Mouse (Mus musculus) lung, postnatal 0 days (tissue): Measurements from ENCODE around the gene Sh2d7. TPM values are rescaled to one million over a fixed set of nuclear protein-coding genes. Genes with fewer than 3 reads are reported as not detected.
A peak's percentile ranks its signal among the peaks of the same experiment; 100 is the strongest.

ENCODE experiments used
- ATAC-seq: fragments of 200-750 bp; cut with Nextera tagmentation; 2 replicates; pipeline ENCODE4 v1.8.0; 2017; ENCODE audit warnings: moderate library complexity
- DNase-seq: peaks from one replicate; pipeline ENCODE4 v3.0.0-alpha.2; 2016; ENCODE audit warnings: low spot score
- H3K27ac ChIP-seq: fragments of 300-500 bp; sonication (generic); 2 replicates; pipeline ENCODE4 v1.5.1; 2014; ENCODE audit warnings: antibody characterized with exemption, mild to moderate bottlenecking, low read length, mixed read lengths
- H3K27me3 ChIP-seq: fragments of 300-500 bp; sonication (generic); replicated peaks from 2 replicates; pipeline ENCODE4 v1.6.1; 2014; ENCODE audit warnings: low read length, mixed read lengths; ENCODE audit not compliant: insufficient read depth
- H3K36me3 ChIP-seq: fragments of 300-500 bp; sonication (generic); 2 replicates; pipeline ENCODE4 v1.6.1; 2014; ENCODE audit warnings: low read length, mixed read lengths; ENCODE audit not compliant: insufficient read depth
- H3K4me1 ChIP-seq: fragments of 300-500 bp; sonication (generic); 2 replicates; pipeline ENCODE4 v1.6.1; 2014; ENCODE audit warnings: antibody characterized with exemption, low read depth, low read length, mixed read lengths; ENCODE audit not compliant: insufficient read depth
- H3K4me2 ChIP-seq: fragments of 300-500 bp; sonication (generic); replicated peaks from 2 replicates; pipeline ENCODE4 v1.6.1; 2014; ENCODE audit warnings: low read depth, mild to moderate bottlenecking, low read length, moderate library complexity, mixed read lengths
- H3K4me3 ChIP-seq: fragments of 300-500 bp; sonication (generic); 2 replicates; pipeline ENCODE4 v1.5.1; 2014; ENCODE audit warnings: low read depth, low read length
- H3K9ac ChIP-seq: fragments of 300-500 bp; sonication (generic); replicated peaks from 2 replicates; pipeline ENCODE4 v1.6.1; 2014; ENCODE audit warnings: low read depth, mild to moderate bottlenecking
- H3K9me3 ChIP-seq: fragments of 300-500 bp; sonication (generic); 2 replicates; pipeline ENCODE4 v1.6.1; 2016; ENCODE audit warnings: low read length, mixed read lengths
- CTCF ChIP-seq: IDR thresholded peaks from 2 replicates; pipeline ENCODE4 v1.5.1; 2016; ENCODE audit warnings: antibody characterized with exemption, mild to moderate bottlenecking
- EP300 ChIP-seq: IDR thresholded peaks from 2 replicates; pipeline ENCODE4 v1.6.1; 2016; ENCODE audit warnings: antibody characterized with exemption, mild to moderate bottlenecking, control low read depth
- WGBS: fragments of 180-500 bp; shearing (Covaris S2); extraction: QIAGEN DNeasy Blood & Tissue Kit; methylation state at CpG from one replicate; pipeline ENCODE4 v1.1.7; 2014; 5-methylcytosine and 5-hydroxymethylcytosine counted together
- polyA plus RNA-seq: library from polyadenylated mRNA; unstranded; fragments of >200 nt; fragmentation: Nextera tagmentation; extraction: Ambion mirVana; gene quantifications from 2 replicates; pipeline ENCODE4 v1.2.1, GENCODE M21; 2015

The Sh2d7 gene
- polyA plus RNA-seq, 1 experiment from 2014 or later = not detected

DNA sequence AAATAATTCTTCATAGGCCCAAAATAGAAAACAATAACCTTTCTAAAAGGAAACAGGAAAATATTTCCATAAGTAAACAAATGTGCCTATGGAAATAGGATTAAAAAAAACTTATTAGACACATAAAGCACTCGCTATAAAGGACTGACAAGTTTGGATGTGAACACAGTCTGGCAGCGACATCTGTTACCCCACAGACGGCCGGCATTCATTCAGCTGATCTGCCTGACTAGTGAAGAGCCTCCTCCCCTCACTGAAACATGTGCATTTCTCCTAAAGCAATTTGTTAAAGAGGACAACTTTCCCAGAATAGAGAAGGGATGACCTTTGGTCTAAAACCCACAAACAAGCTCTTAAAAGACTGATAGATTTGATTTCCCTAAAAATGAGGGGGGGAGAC, 1.8 kb upstream of the Sh2d7 start:
- TF ChIP-seq CTCF (no peak), EP300 (no peak)
- Histone ChIP-seq H3K4me2 (no peak overlapping the region), H3K9ac (no peak overlapping the region), H3K9me3 (no peaks in the 10 kb centered on the region), H3K27ac (no peak overlapping the region), H3K36me3 (no peaks in the 10 kb centered on the region), H3K27me3 (no peaks in the 10 kb centered on the region), H3K4me1 (no peaks in the 10 kb centered on the region), H3K4me3 (no peak overlapping the region)
- ATAC-seq (no peak), DNase-seq (no peak)
- 47% methylated on average over 4 of the region's 4 CpGs for WGBS

DNA sequence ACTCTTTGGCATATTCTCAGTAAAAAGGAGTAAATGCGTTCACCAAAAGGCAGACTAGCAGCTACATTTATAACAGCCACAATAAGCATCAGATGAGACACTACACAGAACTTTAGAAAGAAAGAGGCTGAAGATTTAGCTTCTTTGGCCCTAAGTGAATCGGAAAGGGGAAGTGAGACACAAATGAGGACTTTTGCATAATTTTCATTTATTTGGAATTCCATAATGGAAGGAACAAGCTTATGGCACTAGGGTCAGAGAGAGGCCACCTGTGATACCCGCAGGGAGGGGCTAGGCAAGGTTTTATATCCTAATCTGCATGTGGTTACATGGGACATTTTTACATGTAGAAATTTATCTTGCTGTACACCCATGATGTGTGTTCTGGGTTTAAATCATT, 1.3 kb upstream of the Sh2d7 start:
- H3K27me3 ChIP-seq = no peaks in the 10 kb centered on the region
- ATAC-seq (no peak), DNase-seq (no peak)
- TF ChIP-seq EP300 (no peak), CTCF (no peak)
- no peaks in the 10 kb centered on the region for H3K4me1 ChIP-seq
- no peaks in the 10 kb centered on the region for H3K36me3 ChIP-seq
- no peak overlapping the region for H3K4me2 ChIP-seq
- no peak overlapping the region for H3K4me3 ChIP-seq
- no peaks in the 10 kb centered on the region for H3K9me3 ChIP-seq
- no peak overlapping the region for H3K9ac ChIP-seq
- 73% methylated on average over 3 of the region's 3 CpGs for WGBS
- H3K27ac ChIP-seq = no peak overlapping the region

DNA sequence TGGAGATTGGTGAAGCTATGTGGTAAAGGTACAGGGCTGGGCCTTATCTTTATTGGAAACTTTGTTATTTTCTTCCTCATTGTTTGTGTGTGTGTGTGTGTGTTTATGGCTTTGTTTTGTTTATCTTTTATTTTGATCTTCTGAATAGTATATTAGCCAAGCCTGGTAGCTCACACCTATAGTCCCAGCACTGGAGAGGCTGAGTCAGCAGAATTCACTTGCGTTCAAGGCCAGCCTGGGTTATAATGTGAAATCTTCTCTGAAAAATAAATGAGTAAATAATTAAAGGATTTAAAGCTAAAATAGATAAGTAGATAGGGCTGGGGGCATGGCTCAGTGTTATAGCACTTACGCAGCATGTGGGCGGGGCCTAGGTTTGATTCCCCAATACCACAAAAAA, 540 bp upstream of the Sh2d7 start:
- no peak overlapping the region for H3K9ac ChIP-seq
- DNase-seq = no peak
- no peaks in the 10 kb centered on the region for H3K9me3 ChIP-seq
- H3K4me3 ChIP-seq = no peak overlapping the region
- H3K27me3 ChIP-seq = no peaks in the 10 kb centered on the region
- no peak for TF ChIP-seq CTCF
- TF ChIP-seq EP300 = no peak
- WGBS = 96% methylated on average over 3 of the region's 3 CpGs
- H3K36me3 ChIP-seq = no peaks in the 10 kb centered on the region
- H3K4me2 ChIP-seq = no peak overlapping the region
- no peaks in the 10 kb centered on the region for H3K4me1 ChIP-seq
- no peak overlapping the region for H3K27ac ChIP-seq
- no peak for ATAC-seq

DNA sequence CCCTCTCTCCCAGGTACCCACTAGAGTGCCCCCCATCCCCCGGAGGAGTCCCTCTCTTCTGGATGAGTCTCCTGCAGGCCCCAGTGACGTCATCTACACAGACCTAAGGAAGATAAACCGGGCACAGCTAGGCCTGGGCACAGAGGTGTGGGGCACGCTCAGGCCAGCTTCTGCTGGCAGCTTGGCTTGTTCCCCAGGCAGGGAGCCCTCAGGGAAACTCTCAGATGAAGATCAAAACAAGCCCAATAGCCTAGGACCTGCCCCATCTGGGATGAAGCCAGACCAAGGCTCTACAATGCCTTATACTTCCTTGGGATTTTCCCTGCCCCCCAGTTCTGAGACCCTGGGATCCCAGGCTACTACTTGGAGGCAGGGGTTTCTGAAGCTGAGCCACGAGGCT, 2.0 kb downstream of the Sh2d7 start:
- Histone ChIP-seq H3K36me3 (no peaks in the 10 kb centered on the region), H3K27me3 (no peaks in the 10 kb centered on the region), H3K4me3 (no peak overlapping the region), H3K4me2 (no peak overlapping the region), H3K9me3 (no peaks in the 10 kb centered on the region), H3K9ac (no peak overlapping the region), H3K27ac (no peak overlapping the region), H3K4me1 (no peaks in the 10 kb centered on the region)
- no peak for DNase-seq
- TF ChIP-seq CTCF (no peak), EP300 (no peak)
- ATAC-seq = no peak
- WGBS = 57% methylated on average over 5 of the region's 5 CpGs

DNA sequence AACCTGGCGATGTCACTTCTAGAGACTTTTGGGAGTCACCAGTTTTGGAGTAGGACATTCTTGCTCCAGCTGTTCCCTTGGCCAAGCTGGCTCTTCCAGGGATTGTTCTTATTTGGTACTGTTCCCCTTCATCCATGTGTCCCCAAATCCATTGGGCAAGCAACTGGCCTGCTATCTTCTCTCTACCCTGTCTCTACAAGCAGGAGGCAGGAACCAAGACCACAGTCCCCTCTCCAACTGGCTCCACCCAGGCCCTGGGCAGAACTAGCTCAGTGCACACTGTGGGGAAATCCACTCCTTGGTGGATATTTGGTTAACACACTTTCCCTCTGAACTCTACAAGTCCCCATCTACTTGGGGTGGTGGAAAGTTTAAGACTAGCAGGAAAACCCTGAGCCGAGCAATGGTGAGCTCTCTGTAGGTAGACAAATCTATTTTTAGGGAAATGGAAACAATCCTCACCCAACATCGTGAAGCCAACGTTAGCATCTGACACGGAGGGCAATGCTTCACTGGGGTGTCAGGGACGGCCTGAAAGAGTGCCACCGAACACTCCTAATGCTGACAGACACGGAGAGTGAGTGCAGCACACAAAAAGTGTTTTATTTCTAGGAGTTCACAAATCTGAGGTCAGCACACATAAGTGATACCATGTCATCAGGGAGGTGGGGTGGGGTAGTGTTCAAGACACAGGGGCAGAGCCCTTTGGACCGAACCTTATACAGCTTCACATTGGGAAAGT, 5.6 kb downstream of the Sh2d7 start:
- no peak for TF ChIP-seq EP300
- no peak for TF ChIP-seq CTCF
- H3K27me3 ChIP-seq = no peaks in the 10 kb centered on the region
- no peak overlapping the region for H3K4me2 ChIP-seq
- no peaks in the 10 kb centered on the region for H3K4me1 ChIP-seq
- no peak overlapping the region for H3K4me3 ChIP-seq
- no peak overlapping the region for H3K27ac ChIP-seq
- H3K36me3 ChIP-seq = no peaks in the 10 kb centered on the region
- WGBS = 81% methylated on average over 9 of the region's 9 CpGs
- ATAC-seq = no peak
- no peak overlapping the region for H3K9ac ChIP-seq
- no peaks in the 10 kb centered on the region for H3K9me3 ChIP-seq
- no peak for DNase-seq

DNA sequence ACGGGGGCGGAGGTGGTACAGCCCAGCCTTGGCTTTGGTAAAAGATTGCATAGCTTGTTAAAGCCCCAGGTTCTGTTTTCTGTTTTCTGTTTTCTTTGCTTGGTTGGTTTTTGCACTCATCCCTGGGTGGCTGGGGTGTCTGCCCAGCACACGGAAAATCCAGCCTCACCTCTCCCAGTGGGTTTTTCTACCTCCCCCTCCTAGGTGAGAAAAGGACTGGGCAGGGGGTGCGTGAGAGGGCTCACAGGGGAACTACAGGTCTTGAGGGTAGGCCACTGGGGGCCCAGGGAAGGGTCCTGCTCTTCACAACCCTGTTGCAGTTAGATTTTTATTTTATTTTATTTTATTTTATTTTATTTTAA, 6.2 kb downstream of the Sh2d7 start:
- Histone ChIP-seq H3K4me3 (no peak overlapping the region), H3K27me3 (no peaks in the 10 kb centered on the region), H3K9me3 (no peaks in the 10 kb centered on the region), H3K4me1 (no peaks in the 10 kb centered on the region), H3K36me3 (no peaks in the 10 kb centered on the region), H3K9ac (no peak overlapping the region), H3K4me2 (no peak overlapping the region), H3K27ac (no peak overlapping the region)
- TF ChIP-seq CTCF (no peak), EP300 (no peak)
- no peak for DNase-seq
- 87% methylated on average over 4 of the region's 4 CpGs for WGBS
- ATAC-seq = no peak

DNA sequence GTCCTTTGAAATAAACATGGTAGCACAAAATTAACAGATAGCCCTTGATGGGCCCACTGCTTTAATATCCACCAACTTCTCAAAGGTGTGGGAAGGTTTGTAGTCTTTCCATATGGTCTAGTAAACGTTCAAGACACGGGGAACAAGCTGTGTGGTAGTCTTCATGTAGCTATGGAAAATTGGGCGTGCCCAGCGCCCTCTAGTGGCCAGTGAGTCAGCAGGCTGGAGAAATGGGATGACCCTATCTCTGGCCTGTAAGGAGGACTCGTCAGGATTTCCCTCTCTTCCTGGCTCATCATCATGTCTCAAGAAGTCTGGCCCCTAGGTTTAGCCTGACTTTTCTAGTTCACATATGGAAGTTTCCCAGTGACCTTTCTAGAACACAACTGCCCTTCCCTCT, 8.8 kb downstream of the Sh2d7 start:
- H3K27ac ChIP-seq = no peak overlapping the region
- H3K9me3 ChIP-seq = no peaks in the 10 kb centered on the region
- no peaks in the 10 kb centered on the region for H3K27me3 ChIP-seq
- H3K4me1 ChIP-seq = no peaks in the 10 kb centered on the region
- no peak overlapping the region for H3K9ac ChIP-seq
- H3K4me2 ChIP-seq = no peak overlapping the region
- 12% methylated on average over 5 of the region's 5 CpGs for WGBS
- no peaks in the 10 kb centered on the region for H3K36me3 ChIP-seq
- no peak overlapping the region for H3K4me3 ChIP-seq
- ATAC-seq (no peak), DNase-seq (peak; percentile 45)
- TF ChIP-seq EP300 (no peak), CTCF (peak; percentile 83)
